Mouse (Mus musculus): ENCODE results near the gene Gm9945. TPM values are rescaled to one million over a fixed set of nuclear protein-coding genes. Genes with fewer than 3 reads are reported as not detected.

Gene Gm9945
- polyA plus RNA-seq, 1 experiment from 2014 or later: not detected

- Histone ChIP-seq H3K27ac (ENCODE audit: low read depth, low read length) (no peak overlapping the region), H3K27me3 (replicated peaks; ENCODE audit: control insufficient read depth, insufficient read depth, low read length) (no peaks in the 10 kb centered on the region), H3K4me1 (replicated peaks; ENCODE audit: control insufficient read depth, insufficient read depth, low read length) (no peaks in the 10 kb centered on the region), H3K4me2 (replicated peaks; ENCODE audit: low read depth) (no peak overlapping the region), H3K4me3 (ENCODE audit: low read depth, low read length) (no peak overlapping the region), H3K9ac (ENCODE audit: low read depth, low read length) (no peak overlapping the region), H3K9me3 (ENCODE audit: control insufficient read depth) (no peaks in the 10 kb centered on the region), H3K36me3 (ENCODE audit: control insufficient read depth, insufficient read depth) (no peaks in the 10 kb centered on the region)
- ATAC-seq: no peak
- peak; percentile 38 for TF ChIP-seq CTCF (IDR thresholded peaks at IDR 0.05; ENCODE audit: low read depth)
- 84% methylated on average over 8 of the region's 8 CpGs for WGBS
These were observed 22.2 kb downstream of the Gm9945 start for GRCm38 (mm10) chr11:53502039-53502765.

GRCm38 (mm10) chr11:53503738-53504137, 23.8 kb downstream of the Gm9945 start:
- Histone ChIP-seq H3K27me3 (replicated peaks; ENCODE audit: control insufficient read depth, insufficient read depth, low read length) (no peaks in the 10 kb centered on the region), H3K4me2 (replicated peaks; ENCODE audit: low read depth) (no peak overlapping the region), H3K36me3 (ENCODE audit: control insufficient read depth, insufficient read depth) (no peaks in the 10 kb centered on the region), H3K4me3 (ENCODE audit: low read depth, low read length) (no peak overlapping the region), H3K4me1 (replicated peaks; ENCODE audit: control insufficient read depth, insufficient read depth, low read length) (no peaks in the 10 kb centered on the region), H3K9ac (ENCODE audit: low read depth, low read length) (no peak overlapping the region), H3K9me3 (ENCODE audit: control insufficient read depth) (no peaks in the 10 kb centered on the region), H3K27ac (ENCODE audit: low read depth, low read length) (no peak overlapping the region)
- WGBS: 66% methylated on average over 5 of the region's 5 CpGs
- TF ChIP-seq CTCF (IDR thresholded peaks at IDR 0.05; ENCODE audit: low read depth): no peak
- no peak for ATAC-seq

- Histone ChIP-seq H3K36me3 (ENCODE audit: control insufficient read depth, insufficient read depth) (no peaks in the 10 kb centered on the region), H3K9ac (ENCODE audit: low read depth, low read length) (no peak overlapping the region), H3K27me3 (replicated peaks; ENCODE audit: control insufficient read depth, insufficient read depth, low read length) (no peaks in the 10 kb centered on the region), H3K27ac (ENCODE audit: low read depth, low read length) (no peak overlapping the region), H3K4me2 (replicated peaks; ENCODE audit: low read depth) (no peak overlapping the region), H3K9me3 (ENCODE audit: control insufficient read depth) (no peaks in the 10 kb centered on the region), H3K4me1 (replicated peaks; ENCODE audit: control insufficient read depth, insufficient read depth, low read length) (no peaks in the 10 kb centered on the region), H3K4me3 (ENCODE audit: low read depth, low read length) (no peak overlapping the region)
- TF ChIP-seq CTCF (IDR thresholded peaks at IDR 0.05; ENCODE audit: low read depth): no peak
- ATAC-seq: no peak
- WGBS: 81% methylated on average over 8 of the region's 8 CpGs
These were observed 24.4 kb downstream of the Gm9945 start for GRCm38 (mm10) chr11:53504376-53504775.

GRCm38 (mm10) chr11:53505026-53505663, 25.2 kb downstream of the Gm9945 start:
- H3K27me3 ChIP-seq (replicated peaks; ENCODE audit: control insufficient read depth, insufficient read depth, low read length): no peaks in the 10 kb centered on the region
- H3K4me3 ChIP-seq (ENCODE audit: low read depth, low read length): no peak overlapping the region
- no peaks in the 10 kb centered on the region for H3K9me3 ChIP-seq (ENCODE audit: control insufficient read depth)
- no peak overlapping the region for H3K27ac ChIP-seq (ENCODE audit: low read depth, low read length)
- no peak for ATAC-seq
- TF ChIP-seq CTCF (IDR thresholded peaks at IDR 0.05; ENCODE audit: low read depth): no peak
- WGBS: 79% methylated on average over 5 of the region's 5 CpGs
- H3K9ac ChIP-seq (ENCODE audit: low read depth, low read length): no peak overlapping the region
- no peaks in the 10 kb centered on the region for H3K4me1 ChIP-seq (replicated peaks; ENCODE audit: control insufficient read depth, insufficient read depth, low read length)
- no peak overlapping the region for H3K4me2 ChIP-seq (replicated peaks; ENCODE audit: low read depth)
- no peaks in the 10 kb centered on the region for H3K36me3 ChIP-seq (ENCODE audit: control insufficient read depth, insufficient read depth)

GRCm38 (mm10) chr11:53507098-53507805, 27.3 kb downstream of the Gm9945 start:
- no peak for TF ChIP-seq CTCF (IDR thresholded peaks at IDR 0.05; ENCODE audit: low read depth)
- Histone ChIP-seq H3K9ac (ENCODE audit: low read depth, low read length) (no peak overlapping the region), H3K9me3 (ENCODE audit: control insufficient read depth) (no peaks in the 10 kb centered on the region), H3K4me1 (replicated peaks; ENCODE audit: control insufficient read depth, insufficient read depth, low read length) (no peaks in the 10 kb centered on the region), H3K27ac (ENCODE audit: low read depth, low read length) (no peak overlapping the region), H3K36me3 (ENCODE audit: control insufficient read depth, insufficient read depth) (no peaks in the 10 kb centered on the region), H3K27me3 (replicated peaks; ENCODE audit: control insufficient read depth, insufficient read depth, low read length) (no peaks in the 10 kb centered on the region), H3K4me3 (ENCODE audit: low read depth, low read length) (no peak overlapping the region), H3K4me2 (replicated peaks; ENCODE audit: low read depth) (no peak overlapping the region)
- ATAC-seq: no peak
- WGBS: 72% methylated on average over 9 of the region's 9 CpGs

- no peak overlapping the region for H3K9ac ChIP-seq (ENCODE audit: low read depth, low read length)
- no peaks in the 10 kb centered on the region for H3K4me1 ChIP-seq (replicated peaks; ENCODE audit: control insufficient read depth, insufficient read depth, low read length)
- no peaks in the 10 kb centered on the region for H3K36me3 ChIP-seq (ENCODE audit: control insufficient read depth, insufficient read depth)
- H3K4me3 ChIP-seq (ENCODE audit: low read depth, low read length): no peak overlapping the region
- H3K9me3 ChIP-seq (ENCODE audit: control insufficient read depth): no peaks in the 10 kb centered on the region
- TF ChIP-seq CTCF (IDR thresholded peaks at IDR 0.05; ENCODE audit: low read depth): no peak
- whole genome bisulfite sequencing: 56% methylated on average over 7 of the region's 7 CpGs
- H3K4me2 ChIP-seq (replicated peaks; ENCODE audit: low read depth): no peak overlapping the region
- H3K27ac ChIP-seq (ENCODE audit: low read depth, low read length): no peak overlapping the region
- H3K27me3 ChIP-seq (replicated peaks; ENCODE audit: control insufficient read depth, insufficient read depth, low read length): no peaks in the 10 kb centered on the region
- ATAC-seq: no peak
These were observed 28.2 kb downstream of the Gm9945 start for GRCm38 (mm10) chr11:53508152-53508551.

All from intestine, postnatal 0 days (tissue).